Mouse (Mus musculus): ENCODE results near the gene Tas1r3. TPM values are rescaled to one million over a fixed set of nuclear protein-coding genes. Genes with fewer than 3 reads are reported as not detected.

Gene Tas1r3
- total and polyA plus RNA-seq, 2 experiments: 0.35 to 0.37 TPM

DNA sequence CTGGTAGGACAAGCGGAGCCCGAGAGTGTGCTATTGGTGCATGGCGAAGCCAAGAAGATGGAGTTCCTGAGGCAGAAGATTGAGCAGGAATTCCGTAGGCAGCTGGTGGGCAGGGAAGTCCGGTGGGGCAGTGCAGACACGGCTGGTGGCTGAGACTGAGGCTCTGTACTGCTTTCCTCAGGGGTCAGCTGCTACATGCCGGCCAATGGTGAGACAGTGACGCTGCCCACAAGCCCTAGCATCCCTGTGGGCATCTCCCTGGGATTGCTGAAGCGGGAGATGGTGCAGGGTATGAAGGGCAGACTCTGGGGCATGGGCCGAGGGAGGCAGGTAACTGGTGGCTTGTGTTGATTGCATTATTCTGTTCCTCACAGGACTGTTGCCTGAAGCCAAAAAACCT, 24.5 kb upstream of the Tas1r3 start:
- peaks cover 14% of the 10 kb centered on the region; the same call in 1 of the 2 replicates for H3K36me3 ChIP-seq (ENCODE audit: control insufficient read depth, insufficient read depth, low read length)
- H3K4me1 ChIP-seq (ENCODE audit: control insufficient read depth, insufficient read depth, low read length): no peaks in the 10 kb centered on the region
- H3K27me3 ChIP-seq (ENCODE audit: control insufficient read depth, insufficient read depth, low read length): no peaks in the 10 kb centered on the region
- H3K27ac ChIP-seq (replicated peaks; ENCODE audit: insufficient read depth, low read depth, low read length): no peak overlapping the region
- no peak overlapping the region for H3K9ac ChIP-seq (ENCODE audit: low read depth, low read length)
- WGBS: 94% methylated on average over 10 of the region's 10 CpGs
- no peak for TF ChIP-seq CTCF (IDR thresholded peaks at IDR 0.05; ENCODE audit: low read depth, low read length)
- TF ChIP-seq POLR2A (IDR thresholded peaks at IDR 0.05; ENCODE audit: extremely low read depth, insufficient read depth, low read length): no peak
- no peak for DNase-seq (ENCODE audit: extremely low read depth, low read depth, low spot score)
- no peak overlapping the region for H3K4me3 ChIP-seq (ENCODE audit: insufficient read depth, low read depth, low read length)
- no peaks in the 10 kb centered on the region for H3K79me2 ChIP-seq (ENCODE audit: control insufficient read depth, insufficient read depth, low read length)

- no peak overlapping the region for H3K4me3 ChIP-seq (ENCODE audit: insufficient read depth, low read depth, low read length)
- no peaks in the 10 kb centered on the region for H3K27me3 ChIP-seq (ENCODE audit: control insufficient read depth, insufficient read depth, low read length)
Measured at GRCm38 (mm10) chr4:155886330-155886729, 23.2 kb upstream of the Tas1r3 start.

DNA sequence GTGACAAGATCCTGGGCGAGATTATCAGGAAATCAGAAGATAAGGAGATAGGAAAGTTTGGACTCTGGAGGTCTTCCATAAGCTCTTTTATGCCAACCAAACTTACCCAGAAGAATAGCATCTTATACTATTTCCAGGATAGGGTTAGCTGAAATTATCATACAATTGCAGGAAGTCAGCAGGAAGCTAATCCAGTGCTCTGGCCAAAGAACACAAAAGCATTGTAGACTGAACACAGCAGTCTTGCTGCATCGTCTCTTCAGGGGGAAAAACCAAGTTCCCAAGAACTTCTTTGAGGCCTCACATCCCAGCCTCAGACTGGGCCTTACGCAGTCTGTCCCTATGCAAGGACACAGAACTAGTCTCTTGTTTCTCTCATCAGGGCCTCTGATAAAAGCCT, 20.4 kb upstream of the Tas1r3 start:
- no peaks in the 10 kb centered on the region for H3K79me2 ChIP-seq (ENCODE audit: control insufficient read depth, insufficient read depth, low read length)
- peak overlapping the region; percentile 38; the same call in 1 of the 2 replicates for H3K27ac ChIP-seq (replicated peaks; ENCODE audit: insufficient read depth, low read depth, low read length)
- H3K4me1 ChIP-seq (ENCODE audit: control insufficient read depth, insufficient read depth, low read length): no peaks in the 10 kb centered on the region
- peak overlapping the region; percentile 17; the same call in 1 of the 2 replicates for H3K9ac ChIP-seq (ENCODE audit: low read depth, low read length)
- peaks cover 14% of the 10 kb centered on the region; the same call in 1 of the 2 replicates for H3K36me3 ChIP-seq (ENCODE audit: control insufficient read depth, insufficient read depth, low read length)
- no peak overlapping the region for H3K4me3 ChIP-seq (ENCODE audit: insufficient read depth, low read depth, low read length)
- WGBS: 78% methylated on average over 3 of the region's 3 CpGs
- no peaks in the 10 kb centered on the region for H3K27me3 ChIP-seq (ENCODE audit: control insufficient read depth, insufficient read depth, low read length)
- TF ChIP-seq CTCF (IDR thresholded peaks at IDR 0.05; ENCODE audit: low read depth, low read length) (no peak), POLR2A (IDR thresholded peaks at IDR 0.05; ENCODE audit: extremely low read depth, insufficient read depth, low read length) (no peak)
- DNase-seq (ENCODE audit: extremely low read depth, low read depth, low spot score): no peak

More at GRCm38 (mm10) chr4:155886330-155886729, 23.2 kb upstream of the Tas1r3 start:
- Histone ChIP-seq H3K27ac (replicated peaks; ENCODE audit: insufficient read depth, low read depth, low read length) (no peak overlapping the region), H3K79me2 (ENCODE audit: control insufficient read depth, insufficient read depth, low read length) (no peaks in the 10 kb centered on the region), H3K36me3 (ENCODE audit: control insufficient read depth, insufficient read depth, low read length) (peaks cover 14% of the 10 kb centered on the region; the same call in 1 of the 2 replicates), H3K4me1 (ENCODE audit: control insufficient read depth, insufficient read depth, low read length) (no peaks in the 10 kb centered on the region), H3K9ac (ENCODE audit: low read depth, low read length) (no peak overlapping the region)
- WGBS: 91% methylated on average over 5 of the region's 5 CpGs
- DNase-seq (ENCODE audit: extremely low read depth, low read depth, low spot score): no peak
- TF ChIP-seq POLR2A (IDR thresholded peaks at IDR 0.05; ENCODE audit: extremely low read depth, insufficient read depth, low read length) (no peak), CTCF (IDR thresholded peaks at IDR 0.05; ENCODE audit: low read depth, low read length) (no peak)

GRCm38 (mm10) chr4:155871404-155871803, 8.2 kb upstream of the Tas1r3 start:
- no peak for TF ChIP-seq POLR2A (IDR thresholded peaks at IDR 0.05; ENCODE audit: extremely low read depth, insufficient read depth, low read length)
- DNase-seq (ENCODE audit: extremely low read depth, low read depth, low spot score): no peak
- H3K79me2 ChIP-seq (ENCODE audit: control insufficient read depth, insufficient read depth, low read length): peaks cover 6% of the 10 kb centered on the region; the same call in 1 of the 2 replicates
- H3K4me3 ChIP-seq (ENCODE audit: insufficient read depth, low read depth, low read length): no peak overlapping the region
- no peaks in the 10 kb centered on the region for H3K27me3 ChIP-seq (ENCODE audit: control insufficient read depth, insufficient read depth, low read length)
- peaks cover 10% of the 10 kb centered on the region for H3K36me3 ChIP-seq (ENCODE audit: control insufficient read depth, insufficient read depth, low read length)
- peaks cover 10% of the 10 kb centered on the region for H3K4me1 ChIP-seq (ENCODE audit: control insufficient read depth, insufficient read depth, low read length)
- no peak overlapping the region for H3K9ac ChIP-seq (ENCODE audit: low read depth, low read length)
- WGBS: 76% methylated on average over 7 of the region's 7 CpGs
- no peak overlapping the region for H3K27ac ChIP-seq (replicated peaks; ENCODE audit: insufficient read depth, low read depth, low read length)

DNA sequence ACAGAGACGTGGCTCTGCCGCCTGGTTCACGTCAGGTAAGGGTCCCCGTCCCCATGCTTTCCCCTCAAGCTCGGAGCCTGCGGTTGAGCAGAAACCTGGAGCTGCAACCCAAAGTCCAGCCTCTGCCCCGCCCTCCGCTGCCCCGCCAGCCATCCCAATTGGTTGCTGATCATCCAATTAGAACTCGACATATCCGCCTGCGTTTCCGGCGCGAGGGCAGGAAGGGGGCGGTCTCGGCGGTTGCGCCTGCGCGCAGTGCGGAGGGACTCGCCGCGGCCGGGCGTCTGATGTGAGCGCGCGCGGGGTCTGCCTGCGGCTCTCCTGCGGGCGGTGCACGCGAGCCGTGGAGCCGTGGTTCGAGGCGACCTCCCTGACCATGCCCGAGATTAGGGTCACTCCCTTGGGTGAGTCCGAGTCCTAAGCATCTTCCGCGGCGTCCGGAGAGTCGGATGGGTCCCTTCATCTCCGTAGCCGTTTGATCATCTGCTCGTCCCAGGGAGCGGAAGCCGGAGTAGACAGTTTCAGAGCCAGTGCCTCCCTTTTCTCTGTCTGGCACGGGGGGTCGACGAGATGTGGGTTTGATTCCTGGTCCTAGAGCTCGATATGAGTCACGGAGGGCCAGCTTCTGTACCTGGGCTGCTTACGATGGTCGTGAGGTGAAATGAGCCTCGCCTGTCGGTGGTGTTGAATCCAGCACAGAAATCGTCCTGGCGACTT, 6.3 kb upstream of the Tas1r3 start, which contains the start of the genes Cptp and Ints11:
Gene Cptp, minus strand, starts transcription at position 124 of the 717 bp plus-strand sequence.
Gene Ints11, plus strand, starts transcription at position 230 of the 717 bp plus-strand sequence.
- peak; percentile 84 for DNase-seq (ENCODE audit: extremely low read depth, low read depth, low spot score)
- Histone ChIP-seq H3K27ac (replicated peaks; ENCODE audit: insufficient read depth, low read depth, low read length) (peak within 1 kb of the TSS; percentile 30), H3K79me2 (ENCODE audit: control insufficient read depth, insufficient read depth, low read length) (peaks cover 4% of the 10 kb centered on the region; the same call in 1 of the 2 replicates), H3K4me3 (ENCODE audit: insufficient read depth, low read depth, low read length) (peak within 1 kb of the TSS; percentile 90), H3K9ac (ENCODE audit: low read depth, low read length) (peak within 1 kb of the TSS; percentile 79), H3K27me3 (ENCODE audit: control insufficient read depth, insufficient read depth, low read length) (no peaks in the 10 kb centered on the region), H3K36me3 (ENCODE audit: control insufficient read depth, insufficient read depth, low read length) (peaks cover 5% of the 10 kb centered on the region; the same call in 1 of the 2 replicates), H3K4me1 (ENCODE audit: control insufficient read depth, insufficient read depth, low read length) (peaks cover 10% of the 10 kb centered on the region)
- WGBS: under 1% methylated on average over 63 of the region's 63 CpGs
- TF ChIP-seq POLR2A (IDR thresholded peaks at IDR 0.05; ENCODE audit: extremely low read depth, insufficient read depth, low read length) (peak; percentile 61), CTCF (IDR thresholded peaks at IDR 0.05; ENCODE audit: low read depth, low read length) (peak; percentile 39)
